Mouse (Mus musculus): Measurements from ENCODE around the gene Acadvl. TPM values are rescaled to one million over a fixed set of nuclear protein-coding genes. Genes with fewer than 3 reads are reported as not detected.

The Acadvl gene
- polyA plus RNA-seq, 1 experiment from 2014 or later, result 57.9 TPM

DNA sequence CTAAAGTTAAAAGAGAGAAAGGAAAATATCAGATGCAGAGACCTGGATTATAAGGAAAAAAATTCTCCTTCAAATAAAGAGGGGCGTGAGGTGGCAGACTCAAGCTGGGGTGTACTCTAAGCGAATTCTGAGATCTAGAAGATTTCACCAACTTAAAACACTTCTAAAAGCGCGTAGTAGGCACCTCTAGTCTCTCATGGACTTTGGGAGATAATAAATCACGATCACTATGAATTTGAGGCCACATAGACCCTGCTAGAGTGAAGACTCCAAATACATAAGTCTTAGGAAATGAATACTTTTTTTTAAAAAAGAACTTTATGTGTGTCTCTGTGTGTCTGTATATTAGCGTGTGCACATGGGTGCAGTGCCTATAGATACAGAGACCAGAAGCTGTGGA, 466 bp upstream of the Acadvl start:
- no peak for ATAC-seq (ENCODE audit: low FRiP score, low read depth)
- 70% methylated on average over 6 of the region's 6 CpGs for WGBS
- Histone ChIP-seq H3K4me2 (replicated peaks) (peak overlapping the region; percentile 79), H3K27ac (replicated peaks) (0 out of 2 replicates have a peak overlapping the region, but pooled peaks have one; percentile 70), H3K9ac (replicated peaks) (0 out of 2 replicates have a peak overlapping the region, but pooled peaks have one; percentile 74), H3K9me3 (no peaks in the 10 kb centered on the region), H3K36me3 (peaks cover 32% of the 10 kb centered on the region), H3K27me3 (no peaks in the 10 kb centered on the region), H3K4me1 (peaks cover 57% of the 10 kb centered on the region), H3K4me3 (peak overlapping the region; percentile 52; the same call in 1 of the 2 replicates)

DNA sequence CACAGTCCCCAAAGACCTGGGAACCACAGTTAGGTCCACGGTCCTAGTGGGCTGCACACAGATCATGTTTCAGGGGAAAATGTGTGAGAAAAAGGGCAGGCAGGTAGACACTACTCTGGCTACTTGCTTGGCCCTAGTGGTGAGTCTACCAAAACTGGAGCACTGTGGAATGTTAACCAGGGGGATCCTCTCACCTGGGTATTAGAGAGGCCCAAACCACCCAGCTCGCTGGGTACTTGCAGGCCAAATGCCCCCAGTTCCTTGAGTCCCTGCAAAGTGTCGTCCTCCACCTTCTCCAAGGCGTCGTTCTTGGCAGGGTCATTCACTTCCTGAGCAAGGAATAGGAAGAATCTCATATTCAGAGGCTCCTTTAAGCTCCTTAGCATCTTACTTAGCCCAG, 1.2 kb downstream of the Acadvl start:
- WGBS, result 60% methylated on average over 5 of the region's 5 CpGs
- no peak overlapping the region for H3K4me3 ChIP-seq
- no peak for ATAC-seq (ENCODE audit: low FRiP score, low read depth)

DNA sequence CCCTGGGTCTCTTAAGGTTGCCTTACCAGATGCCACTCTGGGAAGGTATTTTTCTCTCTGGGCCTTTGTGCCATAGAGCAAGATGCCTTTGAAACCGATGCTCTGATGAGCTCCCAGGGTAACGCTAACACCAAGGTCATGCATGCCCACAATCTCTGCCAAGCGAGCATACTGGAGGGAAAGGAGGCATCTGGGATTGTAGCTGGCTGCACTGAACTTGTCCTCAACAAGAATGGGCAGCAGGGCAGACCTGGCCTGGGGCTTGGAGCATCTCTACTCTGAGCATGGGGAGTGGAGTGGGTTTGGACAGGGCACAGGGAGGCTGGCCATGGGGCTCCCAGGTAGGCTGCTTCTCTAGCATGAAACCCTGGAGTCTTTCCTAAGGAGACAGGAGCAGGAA, 1.8 kb downstream of the Acadvl start:
- no peak overlapping the region for H3K4me3 ChIP-seq
- H3K27ac ChIP-seq (replicated peaks), result 0 out of 2 replicates have a peak overlapping the region, but pooled peaks have one; percentile 20
- WGBS, result 89% methylated on average over 3 of the region's 3 CpGs
- peaks cover 54% of the 10 kb centered on the region for H3K36me3 ChIP-seq
- no peak for ATAC-seq (ENCODE audit: low FRiP score, low read depth)
- H3K27me3 ChIP-seq, result no peaks in the 10 kb centered on the region
- peaks cover 36% of the 10 kb centered on the region for H3K4me1 ChIP-seq
- no peak overlapping the region for H3K4me2 ChIP-seq (replicated peaks)
- H3K9me3 ChIP-seq, result no peaks in the 10 kb centered on the region
- 0 out of 2 replicates have a peak overlapping the region, but pooled peaks have one; percentile 4 for H3K9ac ChIP-seq (replicated peaks)

More for the DNA sequence above, 1.2 kb downstream of the Acadvl start:
- Histone ChIP-seq H3K27ac (replicated peaks) (no peak overlapping the region), H3K9ac (replicated peaks) (0 out of 2 replicates have a peak overlapping the region, but pooled peaks have one; percentile 74), H3K4me2 (replicated peaks) (no peak overlapping the region), H3K4me1 (peaks cover 41% of the 10 kb centered on the region), H3K9me3 (no peaks in the 10 kb centered on the region), H3K27me3 (no peaks in the 10 kb centered on the region), H3K36me3 (peaks cover 48% of the 10 kb centered on the region)

DNA sequence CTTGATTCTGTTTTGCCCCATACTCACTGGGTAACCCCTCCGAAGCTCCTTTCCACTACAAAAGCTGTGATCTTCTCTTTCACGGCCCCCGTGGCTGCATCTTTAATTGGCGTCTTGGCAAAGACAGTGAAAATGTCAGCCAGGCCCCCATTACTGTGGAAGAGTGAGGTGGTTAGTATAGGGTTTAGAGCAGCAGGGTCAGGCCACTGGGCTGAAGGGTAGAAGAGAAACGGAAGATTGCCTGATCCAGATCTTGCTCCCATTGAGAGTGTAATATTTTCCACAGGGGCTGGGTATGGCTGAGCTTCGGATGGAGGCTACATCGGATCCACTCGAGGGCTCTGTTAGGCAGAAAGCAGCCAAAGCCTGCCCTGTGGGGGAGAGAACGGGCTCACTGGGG, 2.3 kb downstream of the Acadvl start:
- H3K9ac ChIP-seq (replicated peaks), result 0 out of 2 replicates have a peak overlapping the region, but pooled peaks have one; percentile 4
- H3K27ac ChIP-seq (replicated peaks), result no peak overlapping the region
- peaks cover 31% of the 10 kb centered on the region for H3K4me1 ChIP-seq
- WGBS, result 88% methylated on average over 9 of the region's 9 CpGs
- H3K4me2 ChIP-seq (replicated peaks), result no peak overlapping the region
- no peaks in the 10 kb centered on the region for H3K9me3 ChIP-seq
- no peaks in the 10 kb centered on the region for H3K27me3 ChIP-seq
- no peak overlapping the region for H3K4me3 ChIP-seq
- ATAC-seq (ENCODE audit: low FRiP score, low read depth), result no peak
- H3K36me3 ChIP-seq, result peaks cover 59% of the 10 kb centered on the region

DNA sequence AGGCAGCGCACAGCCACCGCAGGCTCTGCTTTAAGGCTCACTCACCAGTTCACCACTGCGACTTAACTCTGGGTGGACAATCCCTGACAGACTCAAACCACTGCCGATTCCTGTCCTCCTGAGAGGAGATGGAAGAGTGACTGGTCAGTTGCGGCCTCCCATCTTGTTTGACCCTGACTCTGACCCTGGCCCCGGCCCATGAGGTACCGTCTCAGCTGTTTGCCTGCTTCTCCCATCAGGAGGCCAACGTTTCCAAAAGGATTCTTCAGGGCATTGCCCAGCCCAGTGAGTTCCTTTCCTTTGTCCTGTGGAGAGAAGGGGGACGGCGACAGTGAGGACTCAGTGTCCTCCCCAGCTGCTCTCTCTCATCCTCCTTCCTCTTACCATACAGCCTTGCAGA, 4.2 kb downstream of the Acadvl start:
- ATAC-seq (ENCODE audit: low FRiP score, low read depth), result no peak
- Histone ChIP-seq H3K36me3 (peaks cover 79% of the 10 kb centered on the region), H3K9me3 (no peaks in the 10 kb centered on the region), H3K4me1 (peaks cover 19% of the 10 kb centered on the region), H3K27me3 (no peaks in the 10 kb centered on the region), H3K9ac (replicated peaks) (no peak overlapping the region), H3K4me2 (replicated peaks) (no peak overlapping the region), H3K27ac (replicated peaks) (no peak overlapping the region), H3K4me3 (no peak overlapping the region)
- WGBS, result 84% methylated on average over 10 of the region's 10 CpGs

DNA sequence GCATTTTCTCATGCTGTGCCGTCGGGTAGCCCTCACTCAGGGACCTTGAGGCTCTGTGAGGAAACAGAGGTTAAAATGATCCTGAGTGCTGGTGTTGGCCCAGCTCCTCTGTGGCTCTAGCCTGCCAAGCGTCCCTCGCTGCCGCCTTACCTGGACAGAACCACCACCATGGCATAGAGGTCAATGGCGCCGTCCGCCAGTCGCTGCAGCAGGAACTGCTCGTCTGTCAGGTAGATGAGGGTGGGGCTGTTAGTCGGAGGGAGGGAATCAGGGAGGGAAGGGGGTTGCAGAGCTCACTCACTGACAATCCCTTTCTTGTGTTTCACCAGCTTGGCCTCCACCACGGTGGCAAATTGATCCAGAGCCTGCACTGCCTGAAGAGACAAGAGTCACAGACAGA, 4.7 kb downstream of the Acadvl start:
- Histone ChIP-seq H3K9me3 (no peaks in the 10 kb centered on the region), H3K27me3 (no peaks in the 10 kb centered on the region), H3K4me2 (replicated peaks) (no peak overlapping the region), H3K4me3 (no peak overlapping the region), H3K36me3 (peaks cover 83% of the 10 kb centered on the region), H3K27ac (replicated peaks) (no peak overlapping the region), H3K9ac (replicated peaks) (no peak overlapping the region), H3K4me1 (peaks cover 18% of the 10 kb centered on the region)
- no peak for ATAC-seq (ENCODE audit: low FRiP score, low read depth)
- WGBS, result 90% methylated on average over 12 of the region's 12 CpGs

DNA sequence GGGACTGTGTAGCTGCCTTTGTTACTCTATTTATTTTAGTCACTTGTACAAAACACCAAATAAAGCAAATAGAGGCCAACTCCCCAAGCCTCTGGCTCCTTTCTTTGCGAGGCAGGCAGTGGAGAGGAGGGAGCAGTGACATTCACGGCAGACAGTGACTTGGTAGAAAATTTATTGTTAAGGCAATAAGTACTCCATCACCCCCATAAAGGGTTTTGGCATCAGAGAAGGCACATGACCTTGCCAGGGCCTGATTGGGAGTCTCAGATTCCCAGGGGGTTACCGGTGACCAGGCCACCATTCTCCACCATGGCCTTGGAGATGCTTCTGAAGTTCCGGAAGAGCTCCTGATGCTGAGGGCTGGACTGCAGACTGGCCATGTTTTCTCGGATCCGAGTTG, 5.2 kb downstream of the Acadvl start:
- no peak overlapping the region for H3K4me2 ChIP-seq (replicated peaks)
- no peaks in the 10 kb centered on the region for H3K27me3 ChIP-seq
- H3K36me3 ChIP-seq, result peaks cover 88% of the 10 kb centered on the region
- H3K27ac ChIP-seq (replicated peaks), result no peak overlapping the region
- no peak overlapping the region for H3K4me3 ChIP-seq
- H3K9ac ChIP-seq (replicated peaks), result no peak overlapping the region
- ATAC-seq (ENCODE audit: low FRiP score, low read depth), result no peak
- H3K9me3 ChIP-seq, result no peaks in the 10 kb centered on the region
- peaks cover 13% of the 10 kb centered on the region for H3K4me1 ChIP-seq
- 88% methylated on average over 6 of the region's 6 CpGs for WGBS

DNA sequence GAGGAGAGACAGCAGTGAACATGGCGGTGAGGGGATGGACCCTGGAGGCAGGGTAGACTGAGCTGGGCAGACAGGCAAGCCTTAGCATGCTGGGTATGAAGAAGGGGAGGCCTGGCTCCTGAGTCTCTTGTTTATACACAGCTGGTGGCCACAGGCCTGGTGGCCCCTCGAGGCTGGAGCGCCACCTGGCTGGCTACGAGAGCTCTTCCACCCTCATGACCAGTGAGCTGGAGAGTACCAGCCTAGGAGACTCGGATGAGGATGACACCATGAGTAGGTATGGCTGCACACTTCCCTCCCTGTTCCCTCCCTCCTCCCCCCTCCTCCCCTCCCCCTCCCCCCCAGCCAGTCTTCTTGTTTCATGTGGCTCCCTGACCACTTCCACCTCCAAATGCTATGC, 9.7 kb downstream of the Acadvl start:
- no peak for ATAC-seq (ENCODE audit: low FRiP score, low read depth)
- no peak overlapping the region for H3K27ac ChIP-seq (replicated peaks)
- no peak overlapping the region for H3K4me3 ChIP-seq
- no peaks in the 10 kb centered on the region for H3K9me3 ChIP-seq
- H3K9ac ChIP-seq (replicated peaks), result no peak overlapping the region
- peaks cover 62% of the 10 kb centered on the region for H3K36me3 ChIP-seq
- H3K4me2 ChIP-seq (replicated peaks), result no peak overlapping the region
- WGBS, result 53% methylated on average over 5 of the region's 5 CpGs
- H3K4me1 ChIP-seq, result peaks cover 29% of the 10 kb centered on the region
- no peaks in the 10 kb centered on the region for H3K27me3 ChIP-seq

DNA sequence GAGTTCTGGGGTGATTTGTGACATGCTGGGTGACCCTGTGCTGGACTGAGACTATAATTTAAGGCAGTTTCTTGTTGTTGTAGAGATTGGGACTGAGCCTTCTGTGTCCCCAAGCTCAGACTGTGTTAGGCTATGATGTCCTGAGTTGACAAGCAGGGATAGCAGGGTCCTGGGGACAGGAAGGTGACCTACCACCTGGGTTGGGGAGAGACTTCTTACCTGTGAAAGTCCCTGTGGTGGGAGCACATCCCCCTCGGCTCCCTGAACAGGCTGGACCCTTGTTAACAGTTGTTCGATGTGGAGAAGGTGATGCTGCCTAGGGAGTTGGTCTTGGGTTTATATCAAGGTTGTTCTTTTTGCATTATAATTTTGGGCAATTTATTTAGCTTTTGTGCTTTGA, 12.7 kb downstream of the Acadvl start:
- H3K4me3 ChIP-seq, result peak overlapping the region; percentile 79; the same call in 1 of the 2 replicates
- WGBS, result 96% methylated on average over 2 of the region's 2 CpGs
- no peaks in the 10 kb centered on the region for H3K27me3 ChIP-seq
- peaks cover 45% of the 10 kb centered on the region for H3K4me1 ChIP-seq
- H3K27ac ChIP-seq (replicated peaks), result no peak overlapping the region
- no peak for ATAC-seq (ENCODE audit: low FRiP score, low read depth)
- H3K4me2 ChIP-seq (replicated peaks), result peak overlapping the region; percentile 83
- no peaks in the 10 kb centered on the region for H3K9me3 ChIP-seq
- peaks cover 54% of the 10 kb centered on the region for H3K36me3 ChIP-seq
- H3K9ac ChIP-seq (replicated peaks), result 0 out of 2 replicates have a peak overlapping the region, but pooled peaks have one; percentile 11

DNA sequence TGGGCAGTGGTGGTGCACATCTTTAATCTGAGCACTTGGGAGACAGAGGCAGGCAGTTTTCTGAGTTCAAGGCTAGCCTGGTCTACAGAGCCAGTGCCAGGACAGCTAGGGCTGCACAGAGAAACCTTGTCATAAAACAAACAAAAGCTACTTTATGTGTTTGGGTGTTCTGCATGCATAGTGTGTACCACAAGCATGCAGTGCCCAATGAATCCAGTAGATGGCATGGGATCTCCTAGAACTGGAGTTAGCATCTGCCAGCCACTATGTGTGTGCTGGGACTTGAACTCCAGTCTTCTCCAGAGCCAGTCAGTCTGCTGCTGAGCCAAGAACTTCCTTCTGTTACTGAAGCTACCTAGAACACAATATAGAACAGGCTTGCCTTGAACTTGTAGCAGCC, 13.3 kb downstream of the Acadvl start:
- Histone ChIP-seq H3K9me3 (no peaks in the 10 kb centered on the region), H3K36me3 (peaks cover 48% of the 10 kb centered on the region), H3K27me3 (no peaks in the 10 kb centered on the region), H3K4me2 (replicated peaks) (peak overlapping the region; percentile 83), H3K4me1 (peaks cover 48% of the 10 kb centered on the region), H3K27ac (replicated peaks) (no peak overlapping the region), H3K4me3 (peak overlapping the region; percentile 79; the same call in 1 of the 2 replicates), H3K9ac (replicated peaks) (no peak overlapping the region)
- ATAC-seq (ENCODE audit: low FRiP score, low read depth), result no peak

DNA sequence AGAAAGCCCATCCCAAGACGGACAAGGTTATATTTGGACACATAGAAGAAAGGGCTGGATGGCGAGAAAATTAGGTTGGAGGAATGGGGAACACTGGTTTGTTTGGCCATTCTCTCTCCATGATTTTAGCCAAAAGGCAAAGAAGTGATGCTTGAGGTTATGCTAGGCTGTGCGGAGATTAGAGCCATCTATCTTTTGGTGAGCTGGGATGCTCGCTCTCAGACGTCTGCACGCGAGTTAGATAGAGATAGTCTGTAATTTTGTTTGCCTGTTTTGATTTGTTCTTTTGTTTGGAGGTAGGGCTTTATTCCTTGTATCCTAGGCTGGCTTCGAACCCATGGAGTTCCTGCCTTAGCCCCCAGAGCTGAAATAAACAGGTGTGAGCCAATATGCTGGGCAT, 14.1 kb downstream of the Acadvl start:
- peaks cover 48% of the 10 kb centered on the region for H3K4me1 ChIP-seq
- peaks cover 41% of the 10 kb centered on the region for H3K36me3 ChIP-seq
- peak overlapping the region; percentile 79 for H3K4me3 ChIP-seq
- 15% methylated on average over 8 of the region's 8 CpGs for WGBS
- no peaks in the 10 kb centered on the region for H3K9me3 ChIP-seq
- peak overlapping the region; percentile 96 for H3K27ac ChIP-seq (replicated peaks)
- peak overlapping the region; percentile 82 for H3K9ac ChIP-seq (replicated peaks)
- no peak for ATAC-seq (ENCODE audit: low FRiP score, low read depth)
- no peaks in the 10 kb centered on the region for H3K27me3 ChIP-seq
- H3K4me2 ChIP-seq (replicated peaks), result peak overlapping the region; percentile 83

DNA sequence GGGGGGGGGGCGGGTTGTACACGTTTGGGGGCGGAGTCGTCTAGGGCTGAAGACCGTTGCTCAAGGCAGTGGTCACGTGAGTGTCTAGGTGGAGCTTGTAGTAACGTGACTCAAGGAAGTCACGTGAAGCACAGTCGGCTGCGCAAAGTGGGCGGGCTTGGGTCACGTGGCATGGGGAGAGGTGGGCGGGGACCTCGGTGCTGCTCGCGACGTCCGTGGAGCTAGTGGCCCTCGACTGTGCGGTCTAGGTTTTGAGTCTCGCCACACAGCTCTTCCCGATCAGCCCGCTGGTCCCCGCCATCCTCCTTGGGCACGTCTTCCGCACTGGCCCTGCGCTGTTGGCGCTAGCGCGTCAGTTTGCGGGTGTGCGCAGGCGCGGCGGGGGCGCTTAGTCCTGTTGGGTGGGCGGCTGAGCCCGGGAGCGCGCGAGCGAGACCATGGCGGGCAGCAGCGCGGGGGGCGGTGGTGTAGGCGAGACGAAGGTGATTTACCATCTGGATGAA, 14.8 kb downstream of the Acadvl start, which contains the start of gene Dvl2:
Gene Dvl2, plus strand, starts transcription at position 200 of the 503 bp plus-strand sequence.
- Histone ChIP-seq H3K9ac (replicated peaks) (peak within 1 kb of the TSS; percentile 82), H3K36me3 (peaks cover 34% of the 10 kb centered on the region), H3K27ac (replicated peaks) (peak within 1 kb of the TSS; percentile 96), H3K4me2 (replicated peaks) (peak within 1 kb of the TSS; percentile 83), H3K4me3 (peak within 1 kb of the TSS; percentile 79), H3K9me3 (no peaks in the 10 kb centered on the region), H3K27me3 (no peaks in the 10 kb centered on the region), H3K4me1 (peaks cover 48% of the 10 kb centered on the region)
- 1% methylated on average over 44 of the region's 48 CpGs for WGBS
- ATAC-seq (ENCODE audit: low FRiP score, low read depth), result peak; percentile 61

Measured in midbrain, embryonic 12.5 days (tissue).